Comparison of ENCODE assay signal across 8 mouse cellular contexts in genomic region chr15:27784126-27784563, GRCm38 (mm10).
DNase-seq lines count a peak whose midpoint lies in the region; ATAC-seq and TF ChIP-seq lines count a peak whose summit lies in the region.

No protein-coding gene starts in this region.

- no peaks in the 10 kb centered on the region for H3K9me3 ChIP-seq in forebrain, postnatal 0 days (ENCODE audit: low read length)
- H3K9me3 ChIP-seq in liver, embryonic 12.5 days (replicated peaks): no peaks in the 10 kb centered on the region
- H3K9me3 ChIP-seq in neural tube, embryonic 11.5 days (ENCODE audit: control insufficient read depth, low read length): no peaks in the 10 kb centered on the region

- peak overlapping the region; percentile 16; the same call in 1 of the 2 replicates for H3K4me2 ChIP-seq in forebrain, postnatal 0 days (ENCODE audit: low read depth)
- peak overlapping the region; percentile 42 for H3K4me2 ChIP-seq in liver, embryonic 12.5 days
- no peak overlapping the region; the same call in 1 of the 2 replicates for H3K4me2 ChIP-seq in neural tube, embryonic 11.5 days (ENCODE audit: low read depth)

- H3K4me3 ChIP-seq in thymus, adult 2 months (ENCODE audit: control insufficient read depth, insufficient read depth, low read length): peak overlapping the region; percentile 34
- no peak overlapping the region for H3K4me3 ChIP-seq in forebrain, postnatal 0 days (ENCODE audit: low read depth, low read length)
- H3K4me3 ChIP-seq in liver, embryonic 12.5 days: no peak overlapping the region
- H3K4me3 ChIP-seq in neural tube, embryonic 11.5 days (ENCODE audit: low read depth, low read length): no peak overlapping the region

- peaks cover 27% of the 10 kb centered on the region for H3K4me1 ChIP-seq in thymus, adult 2 months (replicated peaks; ENCODE audit: control insufficient read depth, insufficient read depth, low read length)
- peaks cover 63% of the 10 kb centered on the region for H3K4me1 ChIP-seq in forebrain, postnatal 0 days (ENCODE audit: insufficient read depth)
- peaks cover 21% of the 10 kb centered on the region for H3K4me1 ChIP-seq in liver, embryonic 12.5 days
- peaks cover 67% of the 10 kb centered on the region for H3K4me1 ChIP-seq in neural tube, embryonic 11.5 days (ENCODE audit: control insufficient read depth, insufficient read depth, low read length)

- DNase-seq in thymus, adult 2 months: peak; percentile 33
- no peak for DNase-seq in thymus, adult 18-20 months
- DNase-seq in forebrain, postnatal 0 days: no peak
- peak; percentile 76 for DNase-seq in induced T-regulatory cell, adult 2 months (ENCODE audit: low read depth)
- no peak for DNase-seq in neural tube, embryonic 11.5 days (ENCODE audit: low spot score)
- no peak for DNase-seq in urinary bladder, postnatal 36 days (ENCODE audit: low spot score in 2 of 2)
- DNase-seq in right cerebral cortex, adult 2 months (ENCODE audit: low spot score in 2 of 2): no peak

- WGBS in thymus, adult 2 months: under 1% methylated on average over 10 of the region's 10 CpGs
- 18% methylated on average over 10 of the region's 10 CpGs for WGBS in forebrain, postnatal 0 days
- WGBS in liver, embryonic 12.5 days (ENCODE audit: insufficient replicate concordance): 25% methylated on average over 10 of the region's 10 CpGs
- 22% methylated on average over 10 of the region's 10 CpGs for WGBS in neural tube, embryonic 11.5 days

- peak overlapping the region; percentile 2; the same call in 1 of the 2 replicates for H3K9ac ChIP-seq in forebrain, postnatal 0 days
- H3K9ac ChIP-seq in liver, embryonic 12.5 days: no peak overlapping the region
- no peak overlapping the region for H3K9ac ChIP-seq in neural tube, embryonic 11.5 days (ENCODE audit: low read length)

- TF ChIP-seq POLR2A in thymus, adult 2 months (IDR thresholded peaks at IDR 0.05; ENCODE audit: control insufficient read depth, extremely low read depth, insufficient read depth, low read length, poor library complexity): no peak

- peak overlapping the region; percentile 91 for H3K27ac ChIP-seq in thymus, adult 2 months (ENCODE audit: control insufficient read depth, insufficient read depth, low read length)
- peak overlapping the region; percentile 68; the same call in 1 of the 2 replicates for H3K27ac ChIP-seq in forebrain, postnatal 0 days (ENCODE audit: low read depth, low read length)
- H3K27ac ChIP-seq in liver, embryonic 12.5 days: peak overlapping the region; percentile 70
- H3K27ac ChIP-seq in neural tube, embryonic 11.5 days (ENCODE audit: low read depth, low read length): peak overlapping the region; percentile 63; the same call in 1 of the 2 replicates

- no peak for TF ChIP-seq CTCF in thymus, adult 2 months (IDR thresholded peaks at IDR 0.05; ENCODE audit: borderline replicate concordance, control insufficient read depth, extremely low read depth, insufficient read depth, low read length, poor library complexity)
- no peak for TF ChIP-seq CTCF in forebrain, postnatal 0 days (IDR thresholded peaks at IDR 0.05; ENCODE audit: low read depth)

- no peaks in the 10 kb centered on the region for H3K36me3 ChIP-seq in thymus, adult 2 months (ENCODE audit: control insufficient read depth, insufficient read depth, low read length)
- H3K36me3 ChIP-seq in forebrain, postnatal 0 days (ENCODE audit: insufficient read depth): 0 out of 2 replicates have a peak, but pooled peaks cover 3% of the 10 kb centered on the region
- H3K36me3 ChIP-seq in liver, embryonic 12.5 days: no peaks in the 10 kb centered on the region
- H3K36me3 ChIP-seq in neural tube, embryonic 11.5 days (ENCODE audit: control insufficient read depth, insufficient read depth, low read length): no peaks in the 10 kb centered on the region

- no peak for ATAC-seq in forebrain, postnatal 0 days
- no peak for ATAC-seq in liver, embryonic 12.5 days
- ATAC-seq in neural tube, embryonic 11.5 days (ENCODE audit: insufficient read depth, low FRiP score, low TSS enrichment): no peak

- H3K27me3 ChIP-seq in thymus, adult 2 months (ENCODE audit: control insufficient read depth, insufficient read depth, low read length): no peaks in the 10 kb centered on the region
- H3K27me3 ChIP-seq in forebrain, postnatal 0 days (ENCODE audit: insufficient read depth, low read length): no peaks in the 10 kb centered on the region
- no peaks in the 10 kb centered on the region for H3K27me3 ChIP-seq in liver, embryonic 12.5 days (replicated peaks)
- no peaks in the 10 kb centered on the region for H3K27me3 ChIP-seq in neural tube, embryonic 11.5 days (ENCODE audit: control insufficient read depth, insufficient read depth, low read length)

Comparison
In these comparisons a context has a peak if more than half of its experiments do, and no peak if none do; other contexts are left out.
1. DNase-seq: peak in thymus, adult 2 months (single experiment) and induced T-regulatory cell, adult 2 months (single experiment); none in thymus, adult 18-20 months (0 of 2), forebrain, postnatal 0 days (single experiment), neural tube, embryonic 11.5 days (single experiment), urinary bladder, postnatal 36 days (0 of 2) and right cerebral cortex, adult 2 months (0 of 2).
2. Peak in every context shown above with its lines, with median percentiles within 50 percentile points of each other: H3K27ac ChIP-seq.